Mouse (Mus musculus): ENCODE results near the gene Igfbpl1. TPM values are rescaled to one million over a fixed set of nuclear protein-coding genes. Genes with fewer than 3 reads are reported as not detected.

The Igfbpl1 gene
- polyA plus RNA-seq, 1 experiment, result 0.18 TPM

GRCm38 (mm10) chr4:45766774-45767173 is 59.9 kb downstream of the Igfbpl1 start:
- WGBS, result 89% methylated on average over 7 of the region's 7 CpGs
- no peak overlapping the region for H3K4me3 ChIP-seq (replicated peaks; ENCODE audit: extremely low read depth, low read depth, low read length)
- DNase-seq, result no peak
- TF ChIP-seq POLR2A (IDR thresholded peaks at IDR 0.05; ENCODE audit: borderline replicate concordance, extremely low read depth, low read depth, low read length) (no peak), CTCF (IDR thresholded peaks at IDR 0.05; ENCODE audit: insufficient read depth, low read length) (no peak)
- peaks cover 4% of the 10 kb centered on the region for H3K4me1 ChIP-seq (ENCODE audit: control insufficient read depth, insufficient read depth, low read length)

DNA sequence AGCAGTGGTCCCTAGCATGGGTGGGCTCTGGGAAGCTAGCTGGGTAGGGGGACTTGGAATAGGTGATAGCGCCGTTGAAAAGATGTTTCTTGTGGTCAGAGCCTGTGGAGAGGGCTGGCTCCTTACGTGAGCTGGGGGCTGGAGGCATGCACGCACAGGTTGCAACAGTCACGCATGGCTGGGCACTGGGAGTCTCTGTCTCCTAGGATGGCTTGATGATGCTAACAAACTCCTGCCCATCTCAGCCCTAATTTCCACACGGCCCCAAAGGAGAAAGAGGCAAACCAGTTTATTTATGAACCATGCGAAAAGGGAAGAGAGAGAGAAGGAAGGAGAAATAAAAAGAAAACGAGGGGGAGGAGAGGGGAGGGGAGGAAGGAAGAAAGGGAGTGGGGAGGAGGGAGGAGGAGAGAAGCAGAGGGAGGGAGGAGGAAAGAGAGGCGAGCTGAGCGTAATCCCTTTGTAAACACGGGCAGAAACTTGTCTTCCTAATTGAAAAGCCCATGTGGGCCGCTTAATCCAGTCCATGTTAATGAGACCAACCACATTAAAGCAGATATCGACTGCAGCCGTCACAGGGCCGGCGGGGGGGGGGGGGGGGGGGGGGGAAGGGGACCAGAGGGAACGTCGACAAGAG is 61.0 kb downstream of the Igfbpl1 start:
- 16% methylated on average over 14 of the region's 18 CpGs for WGBS
- H3K4me3 ChIP-seq (replicated peaks; ENCODE audit: extremely low read depth, low read depth, low read length), result no peak overlapping the region
- peaks cover 4% of the 10 kb centered on the region for H3K4me1 ChIP-seq (ENCODE audit: control insufficient read depth, insufficient read depth, low read length)
- TF ChIP-seq CTCF (IDR thresholded peaks at IDR 0.05; ENCODE audit: insufficient read depth, low read length), result no peak
- no peak for TF ChIP-seq POLR2A (IDR thresholded peaks at IDR 0.05; ENCODE audit: borderline replicate concordance, extremely low read depth, low read depth, low read length)
- no peak for DNase-seq

GRCm38 (mm10) chr4:45765121-45765564 is 61.6 kb downstream of the Igfbpl1 start:
- no peak overlapping the region for H3K4me3 ChIP-seq (replicated peaks; ENCODE audit: extremely low read depth, low read depth, low read length)
- DNase-seq, result no peak
- H3K4me1 ChIP-seq (ENCODE audit: control insufficient read depth, insufficient read depth, low read length), result peaks cover 4% of the 10 kb centered on the region
- TF ChIP-seq CTCF (IDR thresholded peaks at IDR 0.05; ENCODE audit: insufficient read depth, low read length) (no peak), POLR2A (IDR thresholded peaks at IDR 0.05; ENCODE audit: borderline replicate concordance, extremely low read depth, low read depth, low read length) (no peak)
- WGBS, result 23% methylated on average over 16 of the region's 16 CpGs

GRCm38 (mm10) chr4:45764141-45764494 is 62.6 kb downstream of the Igfbpl1 start:
- H3K4me1 ChIP-seq (ENCODE audit: control insufficient read depth, insufficient read depth, low read length), result peaks cover 4% of the 10 kb centered on the region
- DNase-seq, result peak; percentile 17
- H3K4me3 ChIP-seq (replicated peaks; ENCODE audit: extremely low read depth, low read depth, low read length), result peak overlapping the region; percentile 31
- no peak for TF ChIP-seq POLR2A (IDR thresholded peaks at IDR 0.05; ENCODE audit: borderline replicate concordance, extremely low read depth, low read depth, low read length)
- no peak for TF ChIP-seq CTCF (IDR thresholded peaks at IDR 0.05; ENCODE audit: insufficient read depth, low read length)
- 22% methylated on average over 10 of the region's 10 CpGs for WGBS

GRCm38 (mm10) chr4:45763288-45764140 is 63.2 kb downstream of the Igfbpl1 start:
- Histone ChIP-seq H3K4me3 (replicated peaks; ENCODE audit: extremely low read depth, low read depth, low read length) (peak overlapping the region; percentile 31), H3K4me1 (ENCODE audit: control insufficient read depth, insufficient read depth, low read length) (peaks cover 4% of the 10 kb centered on the region)
- no peak for TF ChIP-seq CTCF (IDR thresholded peaks at IDR 0.05; ENCODE audit: insufficient read depth, low read length)
- TF ChIP-seq POLR2A (IDR thresholded peaks at IDR 0.05; ENCODE audit: borderline replicate concordance, extremely low read depth, low read depth, low read length), result no peak
- WGBS, result 28% methylated on average over 18 of the region's 18 CpGs
- no peak for DNase-seq

- WGBS, result 86% methylated on average over 4 of the region's 4 CpGs
- no peak for DNase-seq
- H3K4me1 ChIP-seq (ENCODE audit: control insufficient read depth, insufficient read depth, low read length), result peaks cover 4% of the 10 kb centered on the region
- no peak overlapping the region for H3K4me3 ChIP-seq (replicated peaks; ENCODE audit: extremely low read depth, low read depth, low read length)
- TF ChIP-seq POLR2A (IDR thresholded peaks at IDR 0.05; ENCODE audit: borderline replicate concordance, extremely low read depth, low read depth, low read length) (no peak), CTCF (IDR thresholded peaks at IDR 0.05; ENCODE audit: insufficient read depth, low read length) (no peak)
Measured at GRCm38 (mm10) chr4:45762600-45762999, 64.1 kb downstream of the Igfbpl1 start.

Other genes with a start within 250 kb of the Igfbpl1 start
- 3.1 and 3.9 TPM in 2 replicates for gene Aldh1b1, start 27.9 kb downstream of the Igfbpl1 start, polyA plus RNA-seq (2012; rRNA removed)
- gene Stra6l, start 21.7 kb upstream of the Igfbpl1 start, polyA plus RNA-seq (2012; rRNA removed), result 0.66 and 1.2 TPM in 2 replicates
- gene Ccdc180, start 63.4 kb upstream of the Igfbpl1 start, polyA plus RNA-seq (2012; rRNA removed), result 1.4 and 2.4 TPM in 2 replicates
- 12.6 and 19.1 TPM in 2 replicates for gene Tdrd7, start 138.4 kb upstream of the Igfbpl1 start, polyA plus RNA-seq (2012; rRNA removed)
- 17.1 and 22.3 TPM in 2 replicates for gene Tmod1, start 212.0 kb upstream of the Igfbpl1 start, polyA plus RNA-seq (2012; rRNA removed)